ENCODE assay signal across 12 mouse cellular contexts in the genomic region with DNA sequence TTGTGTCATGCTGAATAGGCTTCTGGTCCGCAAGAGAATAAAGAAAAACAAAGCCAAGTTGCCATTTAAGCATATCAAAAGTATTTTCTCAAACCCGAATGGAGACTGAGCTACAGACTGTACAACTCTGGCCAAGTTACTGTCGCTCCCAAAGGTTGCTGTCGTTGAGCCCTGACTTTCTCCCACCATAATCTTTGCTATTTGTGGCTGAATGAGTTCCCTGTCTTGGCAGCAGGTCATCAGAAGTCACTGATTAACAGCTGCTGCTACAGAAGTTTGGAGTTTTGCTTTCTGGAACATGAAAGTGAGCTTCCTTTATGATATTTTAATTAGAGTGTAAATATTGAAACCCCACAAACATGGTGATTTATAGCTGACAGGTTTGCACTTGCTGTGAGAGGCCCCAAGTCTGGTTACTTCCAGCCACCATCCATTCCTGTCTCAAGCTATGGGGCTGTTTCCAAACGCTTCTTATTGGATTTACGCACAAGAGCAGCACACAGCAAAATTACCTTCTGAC.
"Had no signal": no experiment of that assay in that cellular context is flagged by ENCODE, and none has a peak within 500 bp of the region (broad histone marks: within the 10 kb centered on the region; RNA-seq: fewer than 3 reads in every experiment).

No protein-coding gene starts in this region.

- H3K4me1 ChIP-seq: limb, embryonic 12.5 days; liver, embryonic 13.5 days; lung, embryonic 15.5 days; megakaryocyte, embryonic 14.5 days; midbrain, embryonic 13.5 days had no signal

- H3K4me2 ChIP-seq: limb, embryonic 12.5 days; liver, embryonic 13.5 days; lung, embryonic 15.5 days; midbrain, embryonic 13.5 days had no signal

- H3K4me3 ChIP-seq: layer of hippocampus, adult 2 months; limb, embryonic 12.5 days; liver, embryonic 13.5 days; lung, embryonic 15.5 days; megakaryocyte, embryonic 14.5 days; midbrain, embryonic 13.5 days had no signal

- H3K9me3 ChIP-seq: limb, embryonic 12.5 days; liver, embryonic 13.5 days; lung, embryonic 15.5 days; megakaryocyte, embryonic 14.5 days; midbrain, embryonic 13.5 days had no signal

- H3K27me3 ChIP-seq: liver, embryonic 13.5 days; lung, embryonic 15.5 days; megakaryocyte, embryonic 14.5 days; midbrain, embryonic 13.5 days had no signal

- H3K27ac ChIP-seq: layer of hippocampus, adult 2 months; limb, embryonic 12.5 days; liver, embryonic 13.5 days; lung, embryonic 15.5 days; macrophage; midbrain, embryonic 13.5 days had no signal

- ATAC-seq: liver, postnatal 0 days; midbrain, embryonic 13.5 days had no signal

- H3K36me3 ChIP-seq: limb, embryonic 12.5 days; liver, embryonic 13.5 days; lung, embryonic 15.5 days; midbrain, embryonic 13.5 days had no signal

- DNase-seq: liver; liver, embryonic 13.5 days; liver, postnatal 0 days; lung, postnatal 14 days; right cerebral cortex, postnatal 14 days; thymus, postnatal 36 days had no signal

- H3K9ac ChIP-seq: limb, embryonic 12.5 days; liver, embryonic 13.5 days; liver, postnatal 0 days; lung, embryonic 15.5 days; midbrain, embryonic 13.5 days had no signal
